Mouse (Mus musculus): ENCODE results near the gene Gm47289. TPM values are rescaled to one million over a fixed set of nuclear protein-coding genes. Genes with fewer than 3 reads are reported as not detected.

The Gm47289 gene
- polyA plus RNA-seq, 1 experiment from 2014 or later, result not detected

- no peak overlapping the region for H3K27ac ChIP-seq
- no peak overlapping the region for H3K4me2 ChIP-seq
- H3K36me3 ChIP-seq, result no peaks in the 10 kb centered on the region
- H3K9me3 ChIP-seq, result no peaks in the 10 kb centered on the region
- WGBS, result 94% methylated on average over 6 of the region's 6 CpGs
- H3K9ac ChIP-seq, result no peak overlapping the region
- H3K4me1 ChIP-seq, result no peaks in the 10 kb centered on the region
- no peaks in the 10 kb centered on the region for H3K27me3 ChIP-seq (replicated peaks)
- H3K4me3 ChIP-seq (replicated peaks), result no peak overlapping the region
- no peak for ATAC-seq (ENCODE audit: insufficient read depth, low FRiP score, low read depth)
Measured at GRCm38 (mm10) chr9:119165548-119165947, 6.6 kb downstream of the Gm47289 start.

GRCm38 (mm10) chr9:119167608-119168007, 8.6 kb downstream of the Gm47289 start:
- 92% methylated on average over 2 of the region's 2 CpGs for WGBS
- H3K9me3 ChIP-seq, result no peaks in the 10 kb centered on the region
- no peaks in the 10 kb centered on the region for H3K4me1 ChIP-seq
- no peak for ATAC-seq (ENCODE audit: insufficient read depth, low FRiP score, low read depth)
- H3K36me3 ChIP-seq, result no peaks in the 10 kb centered on the region
- H3K4me2 ChIP-seq, result no peak overlapping the region
- no peak overlapping the region for H3K9ac ChIP-seq
- no peak overlapping the region for H3K4me3 ChIP-seq (replicated peaks)
- H3K27ac ChIP-seq, result no peak overlapping the region
- H3K27me3 ChIP-seq (replicated peaks), result no peaks in the 10 kb centered on the region

DNA sequence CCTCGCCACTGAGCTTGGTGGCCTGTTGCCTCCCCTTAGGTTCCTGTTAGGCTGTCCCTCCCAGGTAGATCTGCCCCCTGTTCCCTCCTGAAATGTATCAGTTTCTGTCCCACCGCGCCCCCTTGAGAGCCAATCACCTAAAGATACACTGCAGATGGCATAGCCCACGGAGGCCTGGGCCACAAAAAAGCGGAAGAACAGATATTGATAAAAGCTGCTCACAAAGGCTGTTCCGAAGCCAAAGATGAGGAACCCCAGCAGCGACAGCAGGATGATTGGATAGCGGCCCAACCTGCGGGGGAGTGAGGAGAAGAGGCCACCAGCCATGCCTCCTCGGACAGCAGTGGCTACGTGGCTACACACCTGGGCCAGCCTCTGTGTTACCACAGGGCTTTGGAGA, 20.3 kb downstream of the Gm47289 start:
- no peak for ATAC-seq (ENCODE audit: insufficient read depth, low FRiP score, low read depth)
- Histone ChIP-seq H3K4me2 (no peak overlapping the region), H3K27ac (no peak overlapping the region), H3K36me3 (no peaks in the 10 kb centered on the region), H3K4me3 (replicated peaks) (no peak overlapping the region), H3K9ac (no peak overlapping the region), H3K9me3 (no peaks in the 10 kb centered on the region), H3K4me1 (no peaks in the 10 kb centered on the region), H3K27me3 (replicated peaks) (no peaks in the 10 kb centered on the region)
- WGBS, result 84% methylated on average over 11 of the region's 11 CpGs

DNA sequence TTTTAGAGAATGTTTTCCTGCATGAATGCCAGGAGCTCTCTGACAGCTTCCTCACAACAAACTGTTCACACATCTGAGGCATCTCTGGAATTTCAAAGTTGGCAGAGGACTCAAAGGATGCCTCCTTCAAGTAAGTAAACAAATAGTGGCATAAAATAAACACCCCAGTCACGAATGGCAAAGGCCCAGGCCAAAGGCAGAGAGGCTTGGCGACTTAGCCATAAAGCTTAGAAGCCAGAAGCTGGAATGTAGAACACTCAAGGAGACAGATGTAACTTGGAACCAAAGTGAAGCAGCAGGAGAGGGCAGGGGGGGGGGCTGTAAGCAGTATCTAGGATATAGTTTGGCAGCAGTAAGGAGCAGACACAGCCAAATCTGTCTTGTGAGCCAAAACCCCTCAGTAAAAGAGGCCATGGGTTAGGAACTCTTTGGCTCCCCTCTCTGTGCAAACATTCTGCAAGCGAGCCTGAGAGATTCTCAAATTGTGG, 22.3 kb downstream of the Gm47289 start:
- no peak overlapping the region for H3K27ac ChIP-seq

DNA sequence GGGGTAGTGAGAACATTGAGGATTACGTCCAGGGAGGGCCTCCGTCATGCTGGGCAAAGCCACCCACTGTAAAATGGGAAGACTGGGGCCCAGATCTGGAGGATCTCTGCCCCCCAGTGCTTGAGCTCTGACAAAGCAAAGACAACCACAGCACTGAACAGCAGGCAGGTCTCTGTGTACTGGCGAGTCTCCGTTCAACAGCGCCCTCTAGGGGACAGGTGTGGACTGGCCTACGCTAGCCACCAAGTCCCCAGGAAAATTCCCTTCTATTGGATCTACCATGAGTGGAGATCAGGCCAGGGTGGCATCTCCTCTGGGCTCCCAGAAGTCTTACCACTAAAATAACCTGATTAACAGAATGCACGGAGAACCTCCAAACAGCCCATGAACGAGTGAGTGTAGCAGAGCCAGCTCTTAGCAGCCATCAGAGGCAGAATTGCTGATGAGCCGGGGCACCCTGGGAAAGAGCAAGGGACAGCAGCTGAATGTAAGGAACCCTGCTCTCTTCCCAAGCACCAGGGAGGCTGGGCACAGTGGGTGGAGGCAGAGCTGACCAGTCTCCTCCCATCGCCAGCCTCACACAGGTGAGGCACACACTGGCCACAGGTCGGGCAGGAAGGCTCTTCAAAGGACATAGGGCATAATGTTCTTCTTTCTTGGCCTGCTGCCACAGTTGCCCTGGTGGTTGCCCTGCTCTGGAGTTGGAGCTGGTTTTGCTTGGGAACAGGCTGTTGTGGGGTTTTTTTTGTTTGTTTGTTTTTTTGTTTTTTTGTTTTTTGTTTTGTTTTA, 33.4 kb downstream of the Gm47289 start:
- Histone ChIP-seq H3K9me3 (no peaks in the 10 kb centered on the region), H3K27me3 (replicated peaks) (no peaks in the 10 kb centered on the region), H3K27ac (no peak overlapping the region), H3K36me3 (no peaks in the 10 kb centered on the region), H3K9ac (no peak overlapping the region), H3K4me2 (no peak overlapping the region), H3K4me1 (no peaks in the 10 kb centered on the region), H3K4me3 (replicated peaks) (no peak overlapping the region)
- ATAC-seq (ENCODE audit: insufficient read depth, low FRiP score, low read depth), result peak; percentile 60; the same call in 1 of the 2 replicates
- WGBS, result 32% methylated on average over 11 of the region's 11 CpGs

More for the DNA sequence above, 22.3 kb downstream of the Gm47289 start:
- Histone ChIP-seq H3K27me3 (replicated peaks) (no peaks in the 10 kb centered on the region), H3K4me3 (replicated peaks) (no peak overlapping the region), H3K36me3 (no peaks in the 10 kb centered on the region), H3K9ac (no peak overlapping the region), H3K9me3 (no peaks in the 10 kb centered on the region), H3K4me2 (no peak overlapping the region), H3K4me1 (no peaks in the 10 kb centered on the region)
- WGBS, result 16% methylated on average over 3 of the region's 3 CpGs
- no peak; the same call in 1 of the 2 replicates for ATAC-seq (ENCODE audit: insufficient read depth, low FRiP score, low read depth)

DNA sequence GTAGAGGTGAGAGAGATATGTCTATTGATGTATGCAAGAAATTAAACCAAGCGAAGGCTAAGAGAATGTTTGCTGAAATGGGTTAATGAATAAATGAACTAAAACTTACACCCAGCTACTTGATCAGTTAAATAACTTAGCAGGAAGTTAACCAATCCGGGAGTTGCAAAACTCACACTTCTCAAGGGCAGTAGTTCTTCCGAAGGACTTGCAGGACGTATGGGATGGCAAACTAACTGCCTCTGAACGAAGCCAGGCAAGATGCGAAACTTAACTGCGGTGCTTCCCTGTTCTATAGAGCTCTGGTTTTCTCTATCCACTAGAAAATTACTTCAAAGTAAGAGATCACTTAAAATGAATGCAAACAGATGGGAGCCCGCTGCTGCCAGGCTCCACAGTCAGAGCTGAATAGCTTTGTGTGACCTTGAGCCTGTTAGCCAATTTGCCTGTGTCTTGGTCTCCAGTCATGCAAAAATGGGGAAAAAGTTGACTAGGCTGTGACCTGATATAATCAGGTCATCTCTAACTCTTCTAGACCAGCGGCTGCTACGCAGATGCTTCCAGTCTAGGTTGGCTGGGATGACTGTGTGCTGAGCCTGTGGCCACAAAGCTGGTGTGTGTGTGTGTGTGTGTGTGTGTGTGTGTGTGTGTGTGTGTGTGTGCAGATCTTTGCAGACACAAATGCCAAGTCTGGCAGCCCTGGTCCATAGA, 40.3 kb downstream of the Gm47289 start:
- Histone ChIP-seq H3K4me3 (replicated peaks) (no peak overlapping the region), H3K27ac (no peak overlapping the region), H3K27me3 (replicated peaks) (no peaks in the 10 kb centered on the region), H3K4me1 (no peaks in the 10 kb centered on the region), H3K9me3 (no peaks in the 10 kb centered on the region), H3K4me2 (no peak overlapping the region), H3K9ac (no peak overlapping the region), H3K36me3 (no peaks in the 10 kb centered on the region)
- WGBS, result 73% methylated on average over 10 of the region's 10 CpGs
- ATAC-seq (ENCODE audit: insufficient read depth, low FRiP score, low read depth), result no peak

DNA sequence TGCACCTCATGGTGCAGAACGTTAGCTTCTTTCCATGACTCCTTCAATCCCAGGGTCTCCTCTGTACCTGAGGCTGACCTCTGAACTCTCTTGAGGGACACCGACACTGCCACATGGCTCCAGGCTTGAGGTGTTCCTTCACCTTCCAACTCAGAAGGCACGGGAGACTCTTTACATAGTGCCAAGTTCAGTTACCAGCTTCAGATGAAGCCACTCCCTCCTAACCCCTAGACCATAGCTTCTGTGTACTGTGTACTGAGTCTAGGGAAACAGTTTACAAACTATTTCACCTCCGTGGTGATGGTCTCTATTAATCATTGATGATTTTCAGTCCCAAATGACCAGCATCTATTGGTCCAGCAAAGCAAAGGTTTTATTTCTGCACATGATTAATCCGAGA, 42.7 kb downstream of the Gm47289 start:
- whole genome bisulfite sequencing, result 83% methylated on average over 5 of the region's 5 CpGs
- Histone ChIP-seq H3K9ac (no peak overlapping the region), H3K27me3 (replicated peaks) (no peaks in the 10 kb centered on the region), H3K4me2 (no peak overlapping the region), H3K27ac (no peak overlapping the region), H3K4me3 (replicated peaks) (no peak overlapping the region), H3K9me3 (no peaks in the 10 kb centered on the region), H3K4me1 (no peaks in the 10 kb centered on the region), H3K36me3 (no peaks in the 10 kb centered on the region)
- ATAC-seq (ENCODE audit: insufficient read depth, low FRiP score, low read depth), result no peak

- Histone ChIP-seq H3K27ac (no peak overlapping the region), H3K4me3 (replicated peaks) (no peak overlapping the region), H3K9ac (no peak overlapping the region), H3K4me1 (no peaks in the 10 kb centered on the region), H3K27me3 (replicated peaks) (no peaks in the 10 kb centered on the region), H3K9me3 (no peaks in the 10 kb centered on the region), H3K36me3 (no peaks in the 10 kb centered on the region), H3K4me2 (no peak overlapping the region)
- WGBS, result 91% methylated on average over 9 of the region's 9 CpGs
- ATAC-seq (ENCODE audit: insufficient read depth, low FRiP score, low read depth), result no peak
Measured at GRCm38 (mm10) chr9:119203617-119204016, 44.7 kb downstream of the Gm47289 start.

GRCm38 (mm10) chr9:119205756-119206155, 46.8 kb downstream of the Gm47289 start:
- no peak overlapping the region for H3K27ac ChIP-seq
- H3K4me2 ChIP-seq, result no peak overlapping the region
- H3K4me3 ChIP-seq (replicated peaks), result no peak overlapping the region
- H3K36me3 ChIP-seq, result no peaks in the 10 kb centered on the region
- no peaks in the 10 kb centered on the region for H3K27me3 ChIP-seq (replicated peaks)
- no peak overlapping the region for H3K9ac ChIP-seq
- ATAC-seq (ENCODE audit: insufficient read depth, low FRiP score, low read depth), result no peak
- WGBS, result 86% methylated on average over 5 of the region's 5 CpGs
- no peaks in the 10 kb centered on the region for H3K9me3 ChIP-seq
- no peaks in the 10 kb centered on the region for H3K4me1 ChIP-seq

DNA sequence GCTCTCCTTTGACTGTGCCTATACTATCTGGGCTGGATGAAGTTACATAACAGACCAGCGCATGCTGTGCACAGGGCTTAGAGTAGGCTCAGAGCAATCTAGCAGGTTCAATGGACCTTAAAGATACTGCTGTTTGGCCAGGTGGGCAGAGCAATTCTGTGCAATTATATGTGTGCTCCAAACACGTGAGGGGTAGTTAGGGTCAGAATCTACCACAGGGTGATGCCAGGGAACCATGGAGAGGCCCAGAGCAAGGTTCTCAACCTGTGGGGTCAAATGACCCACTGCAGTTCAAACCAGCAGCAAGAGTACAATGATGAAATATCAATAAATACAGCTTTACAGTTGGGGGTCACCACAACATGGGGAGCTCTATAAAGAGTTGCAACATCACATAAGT, 47.7 kb downstream of the Gm47289 start:
- WGBS, result 68% methylated on average over 2 of the region's 2 CpGs

DNA sequence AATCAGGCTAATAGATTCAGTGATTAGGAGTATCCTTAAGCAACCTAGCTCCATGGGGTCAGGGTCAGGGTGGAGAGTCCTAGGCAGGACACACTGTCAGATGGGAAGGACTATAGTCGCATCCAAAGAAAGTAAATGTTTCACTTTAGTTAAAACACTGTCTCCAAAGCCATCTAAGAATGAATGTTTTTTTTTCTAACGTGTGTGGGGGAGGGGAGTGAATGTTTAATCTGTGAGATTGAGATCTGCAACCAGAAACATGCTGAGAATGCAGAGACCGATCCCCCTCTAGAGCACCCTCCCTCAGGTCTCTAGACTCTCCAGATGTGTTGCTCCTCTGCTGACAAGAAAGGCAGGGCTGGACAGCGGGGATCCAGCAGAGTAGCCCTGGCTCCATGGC, 48.2 kb downstream of the Gm47289 start:
- H3K9ac ChIP-seq, result no peak overlapping the region
- no peaks in the 10 kb centered on the region for H3K36me3 ChIP-seq
- no peak overlapping the region for H3K27ac ChIP-seq
- H3K4me1 ChIP-seq, result no peaks in the 10 kb centered on the region
- no peaks in the 10 kb centered on the region for H3K27me3 ChIP-seq (replicated peaks)
- 51% methylated on average over 4 of the region's 4 CpGs for WGBS
- H3K4me3 ChIP-seq (replicated peaks), result no peak overlapping the region
- ATAC-seq (ENCODE audit: insufficient read depth, low FRiP score, low read depth), result no peak
- H3K4me2 ChIP-seq, result no peak overlapping the region
- H3K9me3 ChIP-seq, result no peaks in the 10 kb centered on the region

More for the DNA sequence above, 47.7 kb downstream of the Gm47289 start:
- no peak overlapping the region for H3K4me2 ChIP-seq
- no peaks in the 10 kb centered on the region for H3K36me3 ChIP-seq
- ATAC-seq (ENCODE audit: insufficient read depth, low FRiP score, low read depth), result no peak
- H3K4me3 ChIP-seq (replicated peaks), result no peak overlapping the region
- no peaks in the 10 kb centered on the region for H3K4me1 ChIP-seq
- H3K27me3 ChIP-seq (replicated peaks), result no peaks in the 10 kb centered on the region
- no peak overlapping the region for H3K27ac ChIP-seq
- no peaks in the 10 kb centered on the region for H3K9me3 ChIP-seq
- H3K9ac ChIP-seq, result no peak overlapping the region

DNA sequence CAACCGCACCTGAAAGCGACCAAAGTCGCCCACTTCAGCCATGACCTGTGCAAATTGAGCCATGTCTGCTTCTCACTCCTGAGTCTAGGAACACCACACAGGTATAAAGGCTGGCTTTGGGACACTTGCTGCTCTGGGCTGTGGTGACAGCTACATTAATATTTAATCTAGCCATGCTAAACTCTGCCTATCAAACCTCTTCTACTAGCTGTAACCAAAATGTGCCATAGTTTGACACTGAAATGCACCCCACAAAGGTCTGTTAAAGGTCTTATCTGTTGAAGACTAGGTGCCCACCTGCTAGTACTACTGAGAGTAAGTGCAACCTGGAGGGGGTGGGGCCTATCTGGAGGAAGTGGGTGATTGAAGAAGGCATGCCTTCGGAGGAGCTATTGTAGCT, 50.0 kb downstream of the Gm47289 start, which contains the start of gene Slc22a13:
Slc22a13 (minus strand) TSS at position 101 of the 400 bp plus-strand sequence.
- H3K9me3 ChIP-seq, result no peaks in the 10 kb centered on the region
- no peak within 1 kb of the TSS for H3K9ac ChIP-seq
- no peak within 1 kb of the TSS for H3K27ac ChIP-seq
- H3K36me3 ChIP-seq, result no peaks in the 10 kb centered on the region
- no peak for ATAC-seq (ENCODE audit: insufficient read depth, low FRiP score, low read depth)
- H3K4me1 ChIP-seq, result no peaks in the 10 kb centered on the region
- 88% methylated on average over 4 of the region's 4 CpGs for WGBS
- no peaks in the 10 kb centered on the region for H3K27me3 ChIP-seq (replicated peaks)
- no peak within 1 kb of the TSS for H3K4me3 ChIP-seq (replicated peaks)
- no peak within 1 kb of the TSS for H3K4me2 ChIP-seq
